Mouse (Mus musculus) neural tube, embryonic 14.5 days (tissue): ENCODE data around the gene Cda. TPM values are rescaled to one million over a fixed set of nuclear protein-coding genes. Genes with fewer than 3 reads are reported as not detected.
A peak's percentile ranks its signal among the peaks of the same experiment; 100 is the strongest.

Experiments used
- ATAC-seq: fragments of 200-750 bp; cut with Nextera tagmentation; 2 replicates; pipeline ENCODE4 v1.8.0; 2017; ENCODE audit warnings: low read depth, mild to moderate bottlenecking, moderate TSS enrichment, moderate library complexity
- H3K27ac ChIP-seq: fragments of 300-500 bp; sonication (generic); 2 replicates; pipeline ENCODE4 v1.5.1; 2014; ENCODE audit warnings: low read depth, mild to moderate bottlenecking, control low read depth, low read length, moderate library complexity, mixed read lengths
- H3K27me3 ChIP-seq: fragments of 300-500 bp; sonication (generic); 2 replicates; pipeline ENCODE4 v1.6.1; 2014; ENCODE audit warnings: low read length; ENCODE audit not compliant: control insufficient read depth, insufficient read depth
- H3K36me3 ChIP-seq: fragments of 300-500 bp; sonication (generic); 2 replicates; pipeline ENCODE4 v1.6.1; 2014; ENCODE audit warnings: low read length, mixed read lengths; ENCODE audit not compliant: control insufficient read depth, insufficient read depth
- H3K4me1 ChIP-seq: fragments of 300-500 bp; sonication (generic); 2 replicates; pipeline ENCODE4 v1.6.1; 2014; ENCODE audit warnings: low read length; ENCODE audit not compliant: control insufficient read depth, insufficient read depth
- H3K4me2 ChIP-seq: fragments of 300-500 bp; sonication (generic); 2 replicates; pipeline ENCODE4 v1.6.1; 2014; ENCODE audit warnings: mild to moderate bottlenecking, low read depth, low read length, control low read depth
- H3K4me3 ChIP-seq: fragments of 300-500 bp; sonication (generic); 2 replicates; pipeline ENCODE4 v1.5.1; 2014; ENCODE audit warnings: low read depth, low read length, control low read depth, mixed read lengths
- H3K9ac ChIP-seq: fragments of 300-500 bp; sonication (generic); replicated peaks from 2 replicates; pipeline ENCODE4 v1.6.1; 2014; ENCODE audit warnings: low read depth, mild to moderate bottlenecking, control low read depth, low read length, mixed read lengths
- H3K9me3 ChIP-seq: fragments of 300-500 bp; sonication (generic); 2 replicates; pipeline ENCODE4 v1.6.1; 2016; ENCODE audit warnings: low read length; ENCODE audit not compliant: control insufficient read depth
- WGBS: fragments of 180-500 bp; shearing (Covaris S2); extraction: QIAGEN DNeasy Blood & Tissue Kit; methylation state at CpG from one replicate; pipeline ENCODE4 v1.1.7; 2014; 5-methylcytosine and 5-hydroxymethylcytosine counted together
- polyA plus RNA-seq: library from polyadenylated mRNA; unstranded; fragments of >200 nt; fragmentation: Nextera tagmentation; extraction: Ambion mirVana; gene quantifications from 2 replicates; pipeline ENCODE4 v1.2.1, GENCODE M21; 2014

The Cda gene
- polyA plus RNA-seq: 7.9 and 8.5 TPM in 2 replicates

DNA sequence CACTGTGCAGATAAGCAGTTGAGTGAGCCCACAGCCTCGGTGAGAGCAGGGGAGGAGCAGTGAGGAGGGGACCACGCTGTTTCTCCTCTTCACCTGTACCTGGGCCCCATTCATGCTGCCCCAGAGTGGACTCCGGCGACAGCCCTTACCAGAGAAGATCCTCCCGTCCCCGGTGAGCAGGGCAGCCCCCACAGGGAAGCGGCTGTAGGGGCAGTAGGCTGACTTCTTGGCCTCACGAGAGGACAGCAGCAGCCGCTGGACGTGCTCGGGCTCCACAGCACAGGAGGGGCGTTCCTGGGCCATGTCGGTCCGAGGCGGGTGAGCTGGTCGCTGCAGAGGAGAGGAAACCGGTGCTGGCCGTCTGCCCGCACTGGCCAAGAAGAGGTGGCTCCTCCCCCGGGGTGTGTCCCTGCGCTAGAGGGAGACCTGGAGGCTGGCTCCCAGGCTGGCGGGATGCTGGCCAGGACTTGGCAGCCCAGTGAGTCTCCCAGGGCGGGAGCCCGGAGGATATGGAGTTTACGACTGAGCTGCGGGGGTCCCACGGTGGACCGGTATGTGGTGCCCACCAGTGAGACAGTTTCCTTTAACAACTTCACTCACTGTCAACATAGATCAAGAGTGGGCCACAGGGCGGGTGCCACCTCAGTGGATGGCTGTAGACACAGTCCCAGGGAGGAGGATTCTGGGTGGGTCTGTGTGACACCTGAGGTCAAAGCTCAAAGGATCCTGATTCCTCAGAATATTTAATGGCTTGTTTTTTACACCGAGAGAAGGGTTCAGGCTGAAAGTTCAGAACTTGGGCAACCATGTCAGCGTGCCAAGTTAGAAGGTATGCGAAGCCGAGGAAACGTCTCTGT, at the start of gene Cda:
TSS of gene Cda (minus strand) at position 352 of the 857 bp plus-strand sequence.
- H3K9me3 ChIP-seq: no peaks in the 10 kb centered on the region
- H3K4me1 ChIP-seq: 0 out of 2 replicates have a peak, but pooled peaks cover 6% of the 10 kb centered on the region
- H3K4me2 ChIP-seq: peak within 1 kb of the TSS; percentile 38
- H3K27me3 ChIP-seq: 0 out of 2 replicates have a peak, but pooled peaks cover 3% of the 10 kb centered on the region
- no peaks in the 10 kb centered on the region for H3K36me3 ChIP-seq
- 9% methylated on average over 34 of the region's 34 CpGs for WGBS
- H3K9ac ChIP-seq: peak within 1 kb of the TSS; percentile 42; the same call in 1 of the 2 replicates
- no peak within 1 kb of the TSS for H3K27ac ChIP-seq
- ATAC-seq: peak; percentile 71; the same call in 1 of the 2 replicates
- peak within 1 kb of the TSS; percentile 20; the same call in 1 of the 2 replicates for H3K4me3 ChIP-seq

DNA sequence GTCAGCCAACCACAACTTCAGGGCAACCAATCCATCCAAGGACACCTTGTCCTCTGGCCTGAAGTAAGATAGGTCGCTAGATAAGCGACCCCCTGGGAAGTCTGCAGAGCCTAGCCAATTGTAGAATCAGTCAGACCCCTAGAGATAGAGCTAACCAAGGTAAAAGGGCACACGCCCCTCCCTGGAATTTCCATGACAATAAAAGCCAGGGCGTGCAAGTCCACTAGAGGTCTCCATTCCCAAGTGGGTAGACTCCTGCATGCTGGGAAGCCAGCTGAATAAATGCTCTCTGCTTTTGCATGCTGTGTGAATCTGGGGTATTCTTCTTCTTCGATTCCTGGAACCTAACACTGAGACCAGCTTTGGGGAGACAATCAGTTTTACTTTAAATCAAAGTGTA, 48.6 kb upstream of the Cda start:
- Histone ChIP-seq H3K9ac (no peak overlapping the region), H3K4me2 (no peak overlapping the region), H3K27me3 (no peaks in the 10 kb centered on the region), H3K9me3 (no peaks in the 10 kb centered on the region), H3K4me1 (no peaks in the 10 kb centered on the region), H3K27ac (no peak overlapping the region), H3K36me3 (no peaks in the 10 kb centered on the region), H3K4me3 (no peak overlapping the region)
- no peak for ATAC-seq
- WGBS: 56% methylated on average over 5 of the region's 5 CpGs

DNA sequence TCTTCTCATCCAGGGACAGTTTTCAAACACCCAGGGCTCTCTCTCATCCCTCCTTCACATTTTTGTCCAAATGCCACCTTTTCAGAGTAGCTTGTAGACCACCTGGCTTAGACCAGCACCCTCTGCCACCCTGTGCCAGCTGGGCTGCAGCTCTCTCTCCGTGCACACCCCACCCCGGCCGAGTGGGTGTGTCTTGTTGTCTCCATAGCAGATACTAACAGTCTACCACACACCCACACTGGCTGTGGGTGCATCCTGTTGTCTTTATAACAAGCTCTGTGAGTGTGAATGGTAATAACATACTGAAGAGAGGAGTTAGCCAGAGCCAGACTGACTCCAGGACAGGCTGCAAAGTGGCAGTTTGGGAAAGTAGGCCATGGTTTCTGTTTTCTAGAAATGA, 48.2 kb upstream of the Cda start:
- H3K4me3 ChIP-seq: no peak overlapping the region
- no peak overlapping the region for H3K9ac ChIP-seq
- H3K4me1 ChIP-seq: no peaks in the 10 kb centered on the region
- H3K27ac ChIP-seq: no peak overlapping the region
- no peak overlapping the region for H3K4me2 ChIP-seq
- H3K36me3 ChIP-seq: no peaks in the 10 kb centered on the region
- WGBS: 79% methylated on average over 3 of the region's 3 CpGs
- H3K27me3 ChIP-seq: no peaks in the 10 kb centered on the region
- no peaks in the 10 kb centered on the region for H3K9me3 ChIP-seq
- no peak for ATAC-seq

DNA sequence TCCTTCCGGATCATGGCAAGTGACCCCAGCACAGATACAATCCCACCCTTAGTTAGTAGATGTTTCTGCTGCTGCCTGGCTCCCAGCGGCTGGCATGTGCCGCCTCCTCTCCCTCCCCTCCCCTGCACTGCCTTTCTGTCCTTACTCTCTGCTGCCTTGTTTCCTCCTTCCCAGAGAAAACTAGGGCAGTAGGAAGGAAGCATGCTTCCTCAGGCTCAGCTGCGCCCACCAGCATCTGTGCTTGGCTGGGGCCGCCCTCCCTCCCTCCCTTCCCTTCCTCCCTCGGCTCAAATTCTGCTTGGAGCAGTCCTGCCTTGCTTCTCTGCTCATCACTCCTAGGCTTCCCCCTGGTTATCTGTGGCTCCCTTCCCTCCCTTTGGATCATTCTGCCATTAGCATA, 46.9 kb upstream of the Cda start:
- ATAC-seq: no peak
- Histone ChIP-seq H3K4me1 (no peaks in the 10 kb centered on the region), H3K36me3 (no peaks in the 10 kb centered on the region), H3K9ac (no peak overlapping the region), H3K4me3 (no peak overlapping the region), H3K9me3 (no peaks in the 10 kb centered on the region), H3K4me2 (no peak overlapping the region), H3K27ac (no peak overlapping the region), H3K27me3 (no peaks in the 10 kb centered on the region)
- WGBS: 27% methylated on average over 6 of the region's 6 CpGs

DNA sequence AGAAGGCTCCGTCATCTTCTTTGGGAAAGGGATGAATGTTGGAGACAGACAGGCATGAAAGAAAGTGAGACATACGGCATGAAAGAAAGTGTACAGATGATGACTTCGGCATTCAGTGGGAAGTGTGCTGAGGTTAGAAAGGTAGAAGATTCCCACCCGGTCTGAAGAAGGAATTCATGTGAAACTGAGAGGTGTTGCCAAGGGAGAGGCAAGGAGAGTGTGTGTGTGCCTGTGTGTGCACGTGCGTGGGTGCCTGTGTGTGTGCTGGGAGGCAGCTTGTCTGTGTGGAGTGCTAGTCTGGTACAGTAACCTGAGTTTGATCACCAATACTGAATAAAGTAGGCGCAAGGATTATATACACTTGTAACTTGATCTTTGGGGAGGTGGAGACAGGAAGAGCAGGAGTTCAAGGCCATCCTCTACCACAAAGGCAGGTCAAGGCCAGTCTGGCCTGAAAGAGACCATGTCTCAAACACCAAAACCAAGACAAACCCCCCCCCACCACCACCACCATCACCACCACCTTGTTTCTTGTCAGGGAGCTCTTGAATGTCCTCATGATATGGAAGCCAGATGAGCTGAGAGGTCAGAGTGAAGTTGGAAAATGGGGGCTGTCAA, 43.8 kb upstream of the Cda start:
- Histone ChIP-seq H3K36me3 (no peaks in the 10 kb centered on the region), H3K9me3 (no peaks in the 10 kb centered on the region), H3K4me3 (no peak overlapping the region), H3K4me1 (no peaks in the 10 kb centered on the region), H3K27ac (no peak overlapping the region), H3K27me3 (no peaks in the 10 kb centered on the region), H3K9ac (no peak overlapping the region), H3K4me2 (no peak overlapping the region)
- 53% methylated on average over 7 of the region's 7 CpGs for WGBS
- ATAC-seq: no peak

DNA sequence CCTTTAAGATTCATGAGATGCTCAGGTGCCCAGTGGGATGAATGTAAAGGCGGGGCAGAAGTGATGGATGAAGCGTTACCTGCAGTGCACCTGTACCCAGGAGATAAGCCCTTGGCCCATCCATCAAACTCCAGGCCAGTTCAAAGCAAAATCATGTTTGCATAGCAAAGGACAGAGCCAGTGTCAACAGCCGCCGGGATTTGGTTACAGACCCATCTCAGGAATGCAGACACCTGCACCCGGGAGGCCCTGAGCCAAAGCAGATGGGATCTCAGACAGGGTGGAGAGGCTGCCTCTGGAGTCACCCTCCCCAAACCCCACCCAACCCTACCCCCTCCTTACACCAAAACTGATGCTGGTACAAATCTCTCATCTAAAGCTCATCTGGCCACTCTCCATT, 43.2 kb upstream of the Cda start:
- Histone ChIP-seq H3K4me1 (no peaks in the 10 kb centered on the region), H3K4me2 (no peak overlapping the region), H3K27ac (no peak overlapping the region), H3K9ac (no peak overlapping the region), H3K9me3 (no peaks in the 10 kb centered on the region), H3K4me3 (no peak overlapping the region), H3K27me3 (no peaks in the 10 kb centered on the region), H3K36me3 (no peaks in the 10 kb centered on the region)
- WGBS: 11% methylated on average over 5 of the region's 5 CpGs
- no peak for ATAC-seq

DNA sequence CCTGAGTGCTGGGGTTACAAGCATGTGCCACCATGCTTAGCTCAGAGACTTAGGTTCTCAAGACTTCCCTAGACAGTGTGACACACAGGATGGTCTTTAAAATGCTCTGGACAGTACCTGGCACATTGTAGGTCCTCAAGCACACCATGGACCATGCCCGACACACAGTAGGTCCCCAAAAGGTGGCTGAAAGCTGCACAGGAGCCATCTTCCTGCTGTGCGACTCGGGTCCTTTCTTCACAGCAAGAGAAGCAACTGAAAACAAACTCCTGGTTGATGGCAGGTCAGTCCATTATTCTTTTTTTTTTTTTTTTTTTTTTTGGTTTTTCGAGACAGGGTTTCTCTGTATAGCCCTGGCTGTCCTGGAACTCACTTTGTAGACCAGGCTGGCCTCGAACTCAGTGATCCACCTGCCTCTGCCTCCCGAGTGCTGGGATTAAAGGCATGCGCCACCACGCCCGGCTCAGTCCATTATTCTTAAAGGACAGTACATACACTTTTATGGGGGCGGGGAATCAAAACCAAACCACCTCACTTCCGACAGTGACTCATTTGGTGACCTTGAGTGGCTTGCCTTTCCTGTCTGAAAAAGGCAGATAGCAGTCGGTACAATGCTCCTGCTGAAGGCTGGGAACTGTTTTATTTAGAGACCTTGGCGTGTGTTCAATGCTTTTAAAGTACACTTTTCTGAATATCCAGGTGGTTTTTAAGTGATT, 39.8 kb upstream of the Cda start:
- ATAC-seq: no peak
- 87% methylated on average over 11 of the region's 13 CpGs for WGBS
- Histone ChIP-seq H3K9me3 (no peaks in the 10 kb centered on the region), H3K27ac (no peak overlapping the region), H3K9ac (no peak overlapping the region), H3K36me3 (no peaks in the 10 kb centered on the region), H3K4me2 (no peak overlapping the region), H3K4me1 (no peaks in the 10 kb centered on the region), H3K27me3 (no peaks in the 10 kb centered on the region), H3K4me3 (no peak overlapping the region)

DNA sequence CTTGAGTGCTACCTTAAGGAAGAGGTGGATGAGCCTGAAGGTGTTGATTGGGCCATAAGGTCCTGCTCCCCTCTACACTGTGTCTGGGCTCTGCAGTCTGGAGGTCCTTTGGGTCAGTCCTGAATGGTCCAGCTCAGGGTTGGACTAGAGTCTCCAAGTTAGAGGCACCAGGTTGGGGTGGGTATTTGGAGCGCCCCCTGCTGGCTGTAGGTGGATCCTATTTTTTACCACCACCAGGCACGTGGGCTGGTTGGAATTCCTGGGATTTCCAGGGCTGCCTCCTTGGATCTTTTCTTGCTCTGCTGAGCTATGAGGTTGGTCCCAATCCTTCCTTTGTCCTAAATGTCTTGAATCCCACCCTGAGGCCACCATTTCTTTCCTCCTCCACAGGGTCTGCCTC, 37.0 kb upstream of the Cda start:
- H3K27me3 ChIP-seq: no peaks in the 10 kb centered on the region
- WGBS: 0% methylated on average over 2 of the region's 2 CpGs
- no peaks in the 10 kb centered on the region for H3K9me3 ChIP-seq
- no peaks in the 10 kb centered on the region for H3K36me3 ChIP-seq
- no peak overlapping the region for H3K9ac ChIP-seq
- H3K4me1 ChIP-seq: no peaks in the 10 kb centered on the region
- no peak for ATAC-seq
- H3K27ac ChIP-seq: no peak overlapping the region
- H3K4me3 ChIP-seq: no peak overlapping the region
- no peak overlapping the region for H3K4me2 ChIP-seq

DNA sequence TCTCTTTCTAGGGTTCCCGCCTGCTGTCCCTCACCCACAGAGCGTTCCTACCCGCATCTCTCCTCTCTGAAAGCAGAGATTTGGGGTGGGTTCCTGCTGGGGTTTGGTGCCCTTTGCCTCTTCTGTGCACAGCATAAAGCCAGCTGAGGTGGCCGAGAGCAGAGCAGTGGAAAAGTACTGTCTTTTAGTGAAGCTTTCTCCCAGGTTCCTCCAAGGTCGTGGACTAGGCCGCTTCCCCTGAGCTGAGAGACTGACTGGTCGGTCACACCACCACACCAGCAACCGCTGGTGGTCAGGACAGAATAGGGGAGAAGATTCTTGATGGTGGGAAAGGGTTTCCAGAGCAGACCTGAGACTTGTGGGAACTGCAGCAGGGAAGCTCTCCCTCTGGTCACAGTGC, 28.9 kb upstream of the Cda start:
- 3% methylated on average over 8 of the region's 8 CpGs for WGBS
- Histone ChIP-seq H3K9ac (no peak overlapping the region), H3K4me1 (peaks cover 7% of the 10 kb centered on the region; the same call in 1 of the 2 replicates), H3K4me3 (peak overlapping the region; percentile 40), H3K9me3 (no peaks in the 10 kb centered on the region), H3K27me3 (peaks cover 36% of the 10 kb centered on the region), H3K27ac (no peak overlapping the region), H3K4me2 (peak overlapping the region; percentile 76), H3K36me3 (no peaks in the 10 kb centered on the region)
- ATAC-seq: no peak
